Comparison of ENCODE assay signal across 29 mouse cellular contexts in genomic region chr6:146874415-146874814, GRCm38 (mm10). TPM values are rescaled to one million over a fixed set of nuclear protein-coding genes. Genes with fewer than 3 reads are reported as not detected.
"Had no signal": no experiment of that assay in that cellular context is flagged by ENCODE, and none has a peak within 500 bp of the region (broad histone marks: within the 10 kb centered on the region; RNA-seq: fewer than 3 reads in every experiment).

No protein-coding gene starts in this region.

- H3K4me3 ChIP-seq: layer of hippocampus, adult 2 months; limb, embryonic 10.5 days; limb, embryonic 13.5 days; liver, embryonic 12.5 days; liver, embryonic 15.5 days; lung, embryonic 15.5 days; megakaryocyte, embryonic 14.5 days; midbrain, embryonic 12.5 days; midbrain, embryonic 15.5 days; neural tube, embryonic 12.5 days had no signal

- ATAC-seq: liver, embryonic 12.5 days; midbrain, embryonic 15.5 days had no signal

- H3K27ac ChIP-seq: kidney, postnatal 0 days; layer of hippocampus, adult 2 months; limb, embryonic 10.5 days; limb, embryonic 13.5 days; liver, embryonic 12.5 days; liver, embryonic 15.5 days; lung, embryonic 15.5 days; midbrain, embryonic 12.5 days; midbrain, embryonic 15.5 days; neural tube, embryonic 12.5 days had no signal

- H3K27me3 ChIP-seq: limb, embryonic 13.5 days; liver, embryonic 15.5 days; lung, embryonic 15.5 days; midbrain, embryonic 12.5 days; neural tube, embryonic 12.5 days had no signal

- H3K36me3 ChIP-seq: limb, embryonic 10.5 days; limb, embryonic 13.5 days; liver, embryonic 12.5 days; liver, embryonic 15.5 days; lung, embryonic 15.5 days; midbrain, embryonic 12.5 days; midbrain, embryonic 15.5 days; neural tube, embryonic 12.5 days had no signal

- H3K9ac ChIP-seq: limb, embryonic 13.5 days; liver, embryonic 12.5 days; liver, embryonic 15.5 days; lung, embryonic 15.5 days; midbrain, embryonic 12.5 days; midbrain, embryonic 15.5 days; neural tube, embryonic 12.5 days had no signal

- DNase-seq: kidney, postnatal 25 days; layer of hippocampus, adult 9-11 months; liver; lung, adult 18-20 months; lung, postnatal 10 days; lung, postnatal 36 days; thymus, adult 2 months; thymus, postnatal 14 days; thymus, postnatal 4 days had no signal

- H3K4me2 ChIP-seq: limb, embryonic 13.5 days; liver, embryonic 12.5 days; liver, embryonic 15.5 days; lung, embryonic 15.5 days; midbrain, embryonic 12.5 days; midbrain, embryonic 15.5 days; neural tube, embryonic 12.5 days had no signal

- H3K4me1 ChIP-seq: liver, embryonic 12.5 days; liver, embryonic 15.5 days; lung, embryonic 15.5 days; midbrain, embryonic 12.5 days; midbrain, embryonic 15.5 days; neural tube, embryonic 12.5 days had no signal

- H3K9me3 ChIP-seq: limb, embryonic 10.5 days; liver, embryonic 15.5 days; midbrain, embryonic 15.5 days had no signal

RNA-seq across cellular contexts. Expression of gene Smco2, which starts 24.5 kb away (rescaled TPM):
- total RNA-seq: layer of hippocampus, adult 2 months; layer of hippocampus, postnatal 25 days; left cerebral cortex, adult 18-20 months; left cerebral cortex, postnatal 25 days; neutrophil, adult 5-6 weeks had no signal
- polyA plus RNA-seq: kidney, embryonic 14.5 days; kidney, postnatal 0 days; large intestine, adult 2 months; limb, embryonic 10.5 days; limb, embryonic 13.5 days; liver, embryonic 12.5 days; liver, embryonic 15.5 days; lung, embryonic 15.5 days; midbrain, embryonic 12.5 days; midbrain, embryonic 15.5 days; neural tube, embryonic 12.5 days; small intestine, adult 2 months; spleen, adult 2 months; stomach, embryonic 16.5 days; thymus, adult 2 months had no signal
